Mouse (Mus musculus) heart, postnatal 0 days (tissue): ENCODE data around the gene Bbx. TPM values are rescaled to one million over a fixed set of nuclear protein-coding genes. Genes with fewer than 3 reads are reported as not detected.

Experiments
- ATAC-seq: fragments of 200-750 bp; cut with Nextera tagmentation; 2 replicates; pipeline ENCODE4 v1.8.0; 2017; ENCODE audit warnings: low read depth, moderate number of reproducible peaks, moderate library complexity; ENCODE audit not compliant: insufficient read depth
- DNase-seq: peaks from one replicate; pipeline ENCODE4 v3.0.0-alpha.2; 2016; ENCODE audit warnings: low spot score
- H3K27ac ChIP-seq: fragments of 300-500 bp; sonication (generic); 2 replicates; pipeline ENCODE4 v1.5.1; 2014; ENCODE audit warnings: low read depth, mild to moderate bottlenecking
- H3K27me3 ChIP-seq: fragments of 300-500 bp; sonication (generic); 2 replicates; pipeline ENCODE4 v1.6.1; 2014; ENCODE audit warnings: low read length, mixed read lengths; ENCODE audit not compliant: control insufficient read depth, insufficient read depth
- H3K36me3 ChIP-seq: fragments of 300-500 bp; sonication (generic); replicated peaks from 2 replicates; pipeline ENCODE4 v1.6.1; 2014; ENCODE audit warnings: low read length, mixed read lengths; ENCODE audit not compliant: control insufficient read depth, insufficient read depth
- H3K4me1 ChIP-seq: fragments of 300-500 bp; sonication (generic); 2 replicates; pipeline ENCODE4 v1.6.1; 2014; ENCODE audit warnings: antibody characterized with exemption; ENCODE audit not compliant: control insufficient read depth, insufficient read depth
- H3K4me2 ChIP-seq: fragments of 300-500 bp; sonication (generic); 2 replicates; pipeline ENCODE4 v1.6.1; 2014; ENCODE audit warnings: low read depth, mild to moderate bottlenecking, low read length, moderate library complexity
- H3K4me3 ChIP-seq: fragments of 300-500 bp; sonication (generic); 2 replicates; pipeline ENCODE4 v1.5.1; 2014; ENCODE audit warnings: low read depth, low read length
- H3K9ac ChIP-seq: fragments of 300-500 bp; sonication (generic); replicated peaks from 2 replicates; pipeline ENCODE4 v1.6.1; 2014; ENCODE audit warnings: low read depth, low read length, mixed read lengths
- H3K9me3 ChIP-seq: fragments of 300-500 bp; sonication (generic); replicated peaks from 2 replicates; pipeline ENCODE4 v1.6.1; 2016; ENCODE audit warnings: low read length; ENCODE audit not compliant: control insufficient read depth
- CTCF ChIP-seq: IDR thresholded peaks from 2 replicates; pipeline ENCODE4 v1.5.1; 2016; ENCODE audit warnings: antibody characterized with exemption, control low read depth, low read depth
- EP300 ChIP-seq: IDR thresholded peaks from 2 replicates; pipeline ENCODE4 v1.6.1; 2016; ENCODE audit warnings: antibody characterized with exemption, low read depth
- WGBS: fragments of 180-500 bp; shearing (Covaris S2); extraction: QIAGEN DNeasy Blood & Tissue Kit; methylation state at CpG from one replicate; pipeline ENCODE4 v1.1.7; 2014; 5-methylcytosine and 5-hydroxymethylcytosine counted together
- polyA plus RNA-seq: library from polyadenylated mRNA; unstranded; fragments of >200 nt; fragmentation: Nextera tagmentation; extraction: Ambion mirVana; gene quantifications from 2 replicates; pipeline ENCODE4 v1.2.1, GENCODE M21; 2015
- total RNA-seq: library from RNA; depleted of rRNA; stranded (reverse); fragments of >200 nt; gene quantifications from 2 replicates; pipeline ENCODE4 v1.2.3, GENCODE M21; 2014; ENCODE audit warnings: low replicate concordance

Gene Bbx
- total and polyA plus RNA-seq, 2 experiments from 2014 or later = 17.4 to 20.3 TPM

DNA sequence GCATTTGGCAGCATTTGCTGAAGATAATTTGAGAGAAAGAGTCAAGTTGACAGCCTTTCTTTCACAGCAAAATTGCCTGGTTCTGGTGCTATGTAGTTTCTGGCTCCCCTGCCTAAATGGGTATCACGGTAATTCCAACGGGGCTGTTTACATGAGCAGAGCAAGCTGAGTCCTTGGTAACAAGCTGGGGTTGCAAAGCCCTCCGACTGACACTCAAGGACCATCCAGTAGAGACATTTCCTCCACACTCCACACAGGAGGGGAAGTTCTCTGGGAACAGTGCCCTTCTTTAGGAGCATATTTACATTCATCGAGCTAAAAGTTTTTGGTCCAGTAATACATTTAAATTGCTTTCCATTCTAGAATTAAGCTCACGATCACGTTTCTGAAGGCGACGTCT is 249.2 kb downstream of the Bbx start:
- Histone ChIP-seq H3K4me3 (no peak overlapping the region), H3K4me2 (no peak overlapping the region), H3K9me3 (no peaks in the 10 kb centered on the region), H3K36me3 (no peaks in the 10 kb centered on the region), H3K27ac (no peak overlapping the region), H3K27me3 (no peaks in the 10 kb centered on the region), H3K4me1 (peaks cover 14% of the 10 kb centered on the region; the same call in 1 of the 2 replicates), H3K9ac (no peak overlapping the region)
- 63% methylated on average over 8 of the region's 8 CpGs for WGBS
- DNase-seq (no peak), ATAC-seq (no peak)
- no peak for TF ChIP-seq CTCF
- TF ChIP-seq EP300 = no peak

DNA sequence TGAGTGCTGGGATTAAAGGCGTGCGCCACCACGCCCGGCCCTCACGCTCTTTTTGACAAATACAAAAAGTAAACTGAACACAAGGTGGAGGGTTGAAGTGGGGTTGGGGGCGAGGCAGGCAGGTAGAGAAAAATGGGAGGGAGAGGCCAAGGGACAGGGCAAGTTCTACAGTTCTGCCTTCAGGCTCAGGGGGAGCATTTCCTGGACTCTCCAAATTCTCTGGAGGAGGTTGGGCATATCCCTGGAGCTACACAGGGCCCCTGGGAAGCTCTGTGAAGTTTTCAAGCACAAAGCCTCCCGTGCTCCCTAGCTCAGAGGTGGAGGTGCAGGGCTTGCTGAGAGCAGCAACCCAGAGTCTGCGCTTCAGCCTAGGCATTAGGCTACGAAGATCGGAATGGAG is 249.6 kb downstream of the Bbx start:
- H3K27me3 ChIP-seq = no peaks in the 10 kb centered on the region
- H3K4me2 ChIP-seq = no peak overlapping the region
- H3K9me3 ChIP-seq = no peaks in the 10 kb centered on the region
- no peak for ATAC-seq
- 79% methylated on average over 10 of the region's 10 CpGs for WGBS
- H3K27ac ChIP-seq = no peak overlapping the region
- no peak overlapping the region for H3K4me3 ChIP-seq
- DNase-seq = no peak
- peaks cover 14% of the 10 kb centered on the region; the same call in 1 of the 2 replicates for H3K4me1 ChIP-seq
- H3K36me3 ChIP-seq = no peaks in the 10 kb centered on the region
- TF ChIP-seq EP300 = no peak
- TF ChIP-seq CTCF = no peak
- H3K9ac ChIP-seq = no peak overlapping the region

DNA sequence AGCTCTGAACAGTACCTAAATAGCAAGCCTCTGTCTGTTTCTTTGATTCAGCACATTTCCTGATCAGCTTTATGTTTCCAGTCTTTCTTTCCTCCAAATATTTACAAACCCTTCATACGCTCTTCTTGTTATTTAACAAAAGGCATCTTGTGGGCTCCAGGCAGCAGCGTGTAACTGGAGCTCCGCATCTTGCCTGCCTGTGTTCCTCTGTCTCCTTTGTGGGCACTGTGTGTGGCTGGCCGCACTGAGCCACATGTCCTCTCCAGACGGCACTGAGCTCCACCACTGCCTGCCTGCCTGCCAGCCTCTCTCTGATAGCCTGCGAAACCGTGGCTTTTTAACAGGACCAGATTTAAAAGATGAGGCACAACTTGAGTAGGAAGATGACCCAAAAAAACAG is 259.4 kb downstream of the Bbx start:
- H3K9me3 ChIP-seq = no peaks in the 10 kb centered on the region
- no peak overlapping the region for H3K9ac ChIP-seq
- H3K4me2 ChIP-seq = no peak overlapping the region
- no peak for DNase-seq
- no peaks in the 10 kb centered on the region for H3K4me1 ChIP-seq
- no peak for ATAC-seq
- H3K4me3 ChIP-seq = no peak overlapping the region
- WGBS = 74% methylated on average over 7 of the region's 7 CpGs
- no peak for TF ChIP-seq EP300
- no peak for TF ChIP-seq CTCF
- no peaks in the 10 kb centered on the region for H3K36me3 ChIP-seq
- H3K27ac ChIP-seq = no peak overlapping the region
- H3K27me3 ChIP-seq = no peaks in the 10 kb centered on the region

DNA sequence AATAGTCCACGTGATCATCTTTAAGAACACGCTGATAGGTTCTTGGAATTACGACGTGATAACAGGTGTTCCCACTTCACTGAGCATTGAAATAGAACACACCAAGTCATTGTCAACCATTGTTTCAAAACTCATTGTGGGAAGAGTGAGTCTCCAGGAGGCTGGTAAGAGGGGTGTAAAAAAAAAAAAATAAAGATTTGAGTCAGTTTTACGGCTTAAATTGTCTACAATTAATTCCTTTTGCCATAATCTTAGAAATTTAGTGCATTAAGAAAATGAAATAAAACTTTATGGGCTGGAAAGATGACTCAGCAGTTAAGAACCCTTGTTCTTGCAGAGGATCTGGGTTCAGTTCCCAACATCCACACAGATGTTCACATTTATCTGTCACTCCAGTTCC is 261.4 kb downstream of the Bbx start:
- Histone ChIP-seq H3K27ac (no peak overlapping the region), H3K4me1 (no peaks in the 10 kb centered on the region), H3K4me3 (no peak overlapping the region), H3K9ac (no peak overlapping the region), H3K9me3 (no peaks in the 10 kb centered on the region), H3K36me3 (no peaks in the 10 kb centered on the region), H3K4me2 (no peak overlapping the region), H3K27me3 (no peaks in the 10 kb centered on the region)
- 88% methylated on average over 5 of the region's 5 CpGs for WGBS
- no peak for TF ChIP-seq EP300
- no peak for TF ChIP-seq CTCF
- DNase-seq = no peak
- ATAC-seq = no peak

DNA sequence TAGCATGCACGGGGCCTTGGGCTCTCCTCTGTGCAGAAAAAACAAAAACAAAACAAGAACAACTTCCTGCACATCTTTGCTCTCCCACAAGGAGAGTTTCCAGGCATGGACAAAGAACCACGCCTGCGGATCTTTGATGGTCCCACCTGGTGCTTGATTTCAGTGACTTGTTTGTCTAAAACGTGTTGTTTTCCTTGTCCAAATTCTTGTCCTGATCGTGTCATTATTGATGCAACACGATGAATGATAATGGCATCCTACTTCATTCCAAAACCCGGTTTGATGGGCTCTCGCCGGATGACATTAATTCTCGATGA is 264.2 kb downstream of the Bbx start:
- H3K4me2 ChIP-seq = no peak overlapping the region
- no peak for TF ChIP-seq EP300
- TF ChIP-seq CTCF = no peak
- H3K27ac ChIP-seq = no peak overlapping the region
- H3K27me3 ChIP-seq = no peaks in the 10 kb centered on the region
- H3K9me3 ChIP-seq = no peaks in the 10 kb centered on the region
- no peaks in the 10 kb centered on the region for H3K4me1 ChIP-seq
- DNase-seq = no peak
- no peak overlapping the region for H3K9ac ChIP-seq
- H3K36me3 ChIP-seq = no peaks in the 10 kb centered on the region
- no peak overlapping the region for H3K4me3 ChIP-seq
- WGBS = 80% methylated on average over 10 of the region's 10 CpGs
- ATAC-seq = no peak

DNA sequence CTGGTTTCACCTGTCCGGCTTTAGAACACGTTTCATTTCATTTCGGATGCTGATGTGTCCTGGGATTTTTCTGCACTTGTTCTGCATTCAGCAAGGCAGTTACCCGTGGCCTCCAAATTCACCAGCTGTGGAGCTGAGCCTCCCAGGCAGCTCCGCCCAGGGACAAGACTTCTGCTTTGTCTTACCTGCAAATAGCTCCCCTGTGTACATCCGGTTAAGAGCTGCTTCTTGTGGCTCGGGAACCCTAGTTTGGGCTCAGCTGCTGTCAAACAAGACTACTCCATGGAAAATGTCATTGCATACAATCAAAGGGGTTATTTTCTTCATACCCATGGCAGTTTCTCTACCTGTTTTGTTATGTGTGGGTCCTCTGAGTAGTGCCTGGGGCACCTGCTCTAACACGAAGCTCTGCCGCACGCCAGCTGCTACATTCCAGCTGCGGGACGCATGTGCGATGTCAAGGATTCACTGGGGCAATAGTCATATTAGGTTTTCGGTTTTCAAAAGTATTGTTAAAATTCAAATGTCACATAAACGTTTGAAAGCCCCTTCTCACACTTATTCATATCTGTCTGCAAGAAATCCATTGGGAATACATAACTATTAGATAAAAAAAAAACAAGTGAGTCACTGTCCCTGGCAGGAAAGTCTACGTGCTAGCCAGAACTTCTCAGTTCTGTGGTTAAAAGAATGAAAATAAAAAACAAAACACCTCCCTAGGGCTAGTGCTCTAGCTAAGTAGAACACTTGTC is 264.8 kb downstream of the Bbx start:
- DNase-seq (no peak), ATAC-seq (no peak)
- Histone ChIP-seq H3K27ac (no peak overlapping the region), H3K9ac (no peak overlapping the region), H3K36me3 (no peaks in the 10 kb centered on the region), H3K4me3 (no peak overlapping the region), H3K9me3 (no peaks in the 10 kb centered on the region), H3K4me2 (no peak overlapping the region), H3K27me3 (no peaks in the 10 kb centered on the region), H3K4me1 (no peaks in the 10 kb centered on the region)
- TF ChIP-seq EP300 (no peak), CTCF (no peak)
- WGBS = 75% methylated on average over 16 of the region's 16 CpGs
